Mouse (Mus musculus) lung, adult 2 months (tissue): Measurements from ENCODE around the gene Mnd1. TPM values are rescaled to one million over a fixed set of nuclear protein-coding genes. Genes with fewer than 3 reads are reported as not detected.

Experiments used
- DNase-seq: peaks from one replicate; pipeline ENCODE4 v3.0.0; 2022
- H3K4me1 ChIP-seq: fragments of 200-500 bp; 2 replicates; pipeline ENCODE4 v1.6.1; 2011; ENCODE audit warnings: low read length; ENCODE audit not compliant: control insufficient read depth, insufficient read depth
- H3K4me3 ChIP-seq: fragments of 200-500 bp; replicated peaks from 2 replicates; pipeline ENCODE3; 2011; ENCODE audit warnings: low read depth, mild to moderate bottlenecking, control low read depth, low read length; ENCODE audit errors: extremely low read depth
- CTCF ChIP-seq: fragments of 200-500 bp; IDR thresholded peaks from 2 replicates; pipeline ENCODE4 v1.5.1; 2011; ENCODE audit warnings: mild to moderate bottlenecking, low read length, control low read depth; ENCODE audit not compliant: insufficient read depth
- POLR2A ChIP-seq: fragments of 200-500 bp; IDR thresholded peaks from 2 replicates; pipeline ENCODE4 v1.6.1; 2011; ENCODE audit warnings: low read depth, mild to moderate bottlenecking, control low read depth, low read length, borderline replicate concordance; ENCODE audit errors: extremely low read depth
- WGBS: fragments of 180-500 bp; shearing (Covaris S2); methylation state at CpG from one replicate; pipeline ENCODE4 v1.1.7; 2018; 5-methylcytosine and 5-hydroxymethylcytosine counted together
- polyA plus RNA-seq: library from polyadenylated mRNA; depleted of rRNA; stranded (reverse); fragments of >200 nt; gene quantifications from 2 replicates; pipeline ENCODE4 v1.2.3, GENCODE M21; 2012

The Mnd1 gene
- polyA plus RNA-seq, 1 experiment = 0.14 TPM

DNA sequence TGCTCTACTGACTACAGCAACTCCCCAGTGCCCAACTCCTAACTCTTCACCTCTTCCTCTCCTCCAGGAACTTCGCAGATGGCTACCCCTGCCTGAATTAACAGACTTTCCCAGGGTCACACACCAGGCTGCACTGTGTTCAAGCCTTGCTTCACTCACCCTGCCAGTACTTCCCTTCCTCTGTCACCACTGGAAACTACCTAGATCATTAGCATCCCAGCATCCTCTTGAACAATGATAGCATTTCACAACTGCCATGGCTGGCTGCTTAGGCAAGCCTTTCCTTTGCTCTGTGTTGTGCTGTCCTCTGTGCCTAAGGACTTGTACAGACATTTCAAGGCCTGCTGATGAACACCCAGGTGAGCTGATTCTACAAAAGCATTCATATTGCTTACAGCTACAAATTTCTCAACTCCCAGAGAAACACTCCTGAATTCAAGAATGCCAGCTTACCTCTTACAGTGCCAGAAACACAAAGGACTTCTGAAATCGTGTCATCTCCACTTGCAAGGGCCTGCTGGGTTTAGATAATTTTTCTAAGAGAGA is 92.1 kb downstream of the Mnd1 start:
- Histone ChIP-seq H3K4me1 (no peaks in the 10 kb centered on the region), H3K4me3 (no peak overlapping the region)
- no peak for TF ChIP-seq POLR2A
- no peak for TF ChIP-seq CTCF
- no peak for DNase-seq
- 95% methylated on average over 2 of the region's 2 CpGs for whole genome bisulfite sequencing

DNA sequence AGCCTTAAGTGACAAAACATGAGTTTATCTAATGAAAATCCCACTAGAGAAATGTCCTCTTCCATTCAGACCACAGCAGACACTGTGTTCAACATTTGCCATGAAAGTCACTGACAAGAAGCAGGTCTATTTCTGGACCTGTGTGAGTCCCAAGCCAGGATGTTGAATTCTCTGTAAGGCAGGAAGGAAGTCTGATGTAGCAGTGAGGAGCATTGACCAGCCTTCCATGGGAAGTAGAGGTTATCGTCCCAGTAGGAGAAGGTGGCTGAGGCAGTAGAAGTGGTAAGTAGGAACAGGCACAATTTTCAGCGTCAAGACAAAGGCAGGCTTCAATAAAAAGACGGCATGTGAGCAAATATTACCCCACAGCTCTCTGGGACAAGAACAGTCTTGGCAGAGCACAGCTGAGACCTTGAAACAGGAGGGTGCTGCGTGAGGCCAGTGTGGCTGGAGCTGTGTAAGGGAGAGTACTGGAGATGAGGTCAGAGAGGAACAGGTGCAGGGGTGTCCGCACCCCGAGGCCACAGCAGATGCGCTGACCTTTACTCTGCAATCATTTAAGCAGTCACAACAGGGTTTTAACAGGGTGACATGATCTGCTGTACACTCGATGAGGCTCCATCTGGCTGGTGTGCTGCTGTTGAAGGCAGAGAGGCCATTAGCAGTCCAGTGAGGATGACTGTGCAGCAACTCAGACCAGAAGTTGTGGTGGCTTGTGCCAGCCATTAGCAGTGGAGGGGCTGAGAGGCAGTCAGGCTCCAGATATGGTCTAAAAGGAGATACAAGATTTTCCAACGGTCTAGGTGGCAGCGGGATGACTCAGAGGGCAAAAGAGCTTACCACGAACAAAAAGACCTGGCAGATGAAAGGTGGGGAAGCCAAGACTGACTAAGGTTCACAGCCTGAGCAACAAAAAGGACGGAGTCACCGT is 93.8 kb downstream of the Mnd1 start:
- no peak overlapping the region for H3K4me3 ChIP-seq
- WGBS = 55% methylated on average over 13 of the region's 13 CpGs
- H3K4me1 ChIP-seq = no peaks in the 10 kb centered on the region
- no peak for DNase-seq
- no peak for TF ChIP-seq POLR2A
- TF ChIP-seq CTCF = no peak

DNA sequence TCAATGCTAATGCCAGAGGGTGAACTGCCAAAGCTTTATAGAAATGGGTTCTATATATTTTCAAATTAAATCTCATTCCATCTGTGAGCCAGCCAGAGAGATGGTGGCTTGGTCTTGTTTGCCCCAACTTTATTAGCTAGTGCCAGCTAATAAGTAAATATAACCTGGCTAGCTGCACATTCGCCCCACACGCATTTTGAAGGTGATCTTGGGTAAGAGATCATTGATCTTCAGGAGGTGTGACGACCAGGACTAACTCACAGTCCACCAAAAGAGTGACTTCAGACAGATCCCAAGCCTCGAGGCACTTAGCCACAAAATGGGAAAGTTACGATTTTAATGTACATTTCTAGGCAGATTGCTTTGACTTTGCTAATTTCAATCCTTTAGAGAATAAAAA is 94.6 kb downstream of the Mnd1 start:
- TF ChIP-seq CTCF (no peak), POLR2A (no peak)
- WGBS = 86% methylated on average over 5 of the region's 5 CpGs
- DNase-seq = no peak
- Histone ChIP-seq H3K4me3 (no peak overlapping the region), H3K4me1 (no peaks in the 10 kb centered on the region)

DNA sequence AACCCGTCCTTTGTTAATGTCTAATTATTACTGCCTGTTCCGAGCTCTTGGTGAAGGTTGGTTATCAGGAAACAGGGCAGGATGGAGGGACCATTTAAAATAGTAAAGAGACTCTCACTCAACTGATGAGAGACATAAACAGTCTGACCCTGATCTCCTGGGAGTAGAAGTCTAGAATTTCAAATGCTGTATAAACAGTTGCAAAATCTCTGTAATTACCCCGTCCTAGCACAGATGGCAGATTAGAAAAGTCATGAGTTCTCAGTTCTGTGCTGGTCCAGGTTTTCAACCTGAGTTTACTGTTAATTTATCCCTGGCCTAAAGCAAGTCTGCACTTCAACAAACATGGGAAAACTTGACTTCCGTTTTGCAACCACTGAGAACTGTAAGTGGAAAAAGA is 95.5 kb downstream of the Mnd1 start:
- Histone ChIP-seq H3K4me3 (no peak overlapping the region), H3K4me1 (no peaks in the 10 kb centered on the region)
- TF ChIP-seq POLR2A = no peak
- TF ChIP-seq CTCF = no peak
- WGBS = 34% methylated on average over 4 of the region's 4 CpGs
- DNase-seq = no peak

DNA sequence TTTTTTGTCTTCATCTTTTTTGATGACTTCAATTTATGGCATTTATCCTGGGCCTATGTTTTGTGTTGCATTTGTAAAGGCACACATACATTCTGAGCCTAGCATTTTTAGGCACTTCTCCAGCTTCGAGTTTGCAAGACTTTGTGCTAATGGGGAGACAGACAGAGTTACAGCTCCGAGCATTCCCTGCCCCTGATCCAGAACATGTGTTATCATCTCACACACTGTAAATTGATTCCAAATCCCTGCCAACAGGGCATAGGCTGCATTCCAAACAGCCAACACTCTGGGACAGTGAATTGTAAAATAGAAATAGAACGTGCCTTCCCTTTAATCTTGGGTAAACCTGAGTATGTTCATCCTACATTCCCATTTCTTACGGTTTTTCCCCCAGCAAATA is 95.9 kb downstream of the Mnd1 start:
- WGBS = 51% methylated on average over 4 of the region's 4 CpGs

DNA sequence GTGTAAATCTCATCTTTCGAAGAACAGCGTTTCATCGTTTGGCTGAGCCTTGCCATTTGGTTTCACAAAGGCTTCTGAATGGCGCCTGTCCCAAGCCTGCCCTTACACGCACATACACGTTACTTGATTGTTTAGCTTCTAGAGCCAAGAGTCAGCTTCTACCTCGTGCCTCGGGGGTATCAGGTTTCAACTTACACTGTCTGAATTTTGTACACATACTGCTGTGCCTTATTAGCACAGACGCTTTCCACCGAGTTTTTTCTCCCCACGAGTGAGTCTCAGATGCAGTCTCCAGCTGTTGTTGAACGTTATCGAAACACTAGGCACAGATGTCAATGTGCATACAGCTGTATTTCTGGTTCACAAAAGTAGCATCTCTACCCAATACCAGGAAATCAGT is 96.3 kb downstream of the Mnd1 start:
- WGBS = 42% methylated on average over 13 of the region's 13 CpGs
- TF ChIP-seq POLR2A (no peak), CTCF (no peak)
- Histone ChIP-seq H3K4me3 (no peak overlapping the region), H3K4me1 (no peaks in the 10 kb centered on the region)
- no peak for DNase-seq

More for the DNA sequence above, 95.9 kb downstream of the Mnd1 start:
- TF ChIP-seq CTCF = no peak
- no peak for TF ChIP-seq POLR2A
- Histone ChIP-seq H3K4me3 (no peak overlapping the region), H3K4me1 (no peaks in the 10 kb centered on the region)
- no peak for DNase-seq

DNA sequence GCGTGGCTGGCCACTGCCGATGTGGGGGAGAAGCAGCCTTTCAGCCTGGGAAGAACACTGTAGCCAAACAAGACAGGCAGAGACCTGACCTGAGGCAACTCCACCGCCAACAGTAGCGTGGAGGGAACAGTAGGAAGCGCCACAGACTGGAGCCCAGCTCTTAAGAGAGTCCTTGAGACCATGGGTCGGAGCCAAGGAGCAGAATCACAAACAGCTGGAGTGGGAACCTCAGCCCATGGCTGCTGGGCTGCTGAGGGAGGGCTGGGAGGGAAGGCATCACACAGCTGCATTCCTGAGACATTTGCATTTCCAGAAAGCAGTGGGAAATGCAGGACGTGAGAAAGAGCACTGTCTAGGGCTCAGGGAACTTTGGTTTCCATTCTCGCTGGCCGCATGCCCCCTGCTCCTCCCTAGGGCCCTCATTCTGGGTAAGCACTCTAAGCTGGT is 106.8 kb downstream of the Mnd1 start:
- peak; percentile 33 for DNase-seq
- no peak overlapping the region for H3K4me3 ChIP-seq
- H3K4me1 ChIP-seq = peaks cover 4% of the 10 kb centered on the region
- TF ChIP-seq POLR2A (no peak), CTCF (peak; percentile 27; the same call in 1 of the 2 replicates)
- 31% methylated on average over 9 of the region's 9 CpGs for WGBS

DNA sequence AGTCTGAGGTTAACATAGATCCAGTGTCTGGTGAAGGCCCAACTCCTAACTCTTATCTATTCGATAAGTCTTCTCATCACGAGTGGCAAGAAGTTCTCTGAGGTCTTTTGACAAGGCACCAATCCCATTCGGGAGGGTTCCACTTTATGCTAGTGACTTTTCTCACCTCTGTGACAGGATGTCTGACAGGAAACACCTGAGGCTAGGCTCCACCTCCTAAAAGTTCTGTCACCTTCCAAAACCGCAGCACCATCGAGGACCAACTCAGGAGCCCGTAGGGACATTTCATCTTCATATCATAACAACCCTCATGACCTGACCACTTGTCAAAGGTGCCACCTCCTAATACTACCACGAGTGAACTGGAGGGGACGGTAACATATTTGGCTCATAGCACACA is 109.4 kb downstream of the Mnd1 start:
- no peak overlapping the region for H3K4me3 ChIP-seq
- TF ChIP-seq POLR2A (no peak), CTCF (no peak)
- DNase-seq = no peak
- H3K4me1 ChIP-seq = peaks cover 4% of the 10 kb centered on the region
- 76% methylated on average over 8 of the region's 8 CpGs for WGBS

DNA sequence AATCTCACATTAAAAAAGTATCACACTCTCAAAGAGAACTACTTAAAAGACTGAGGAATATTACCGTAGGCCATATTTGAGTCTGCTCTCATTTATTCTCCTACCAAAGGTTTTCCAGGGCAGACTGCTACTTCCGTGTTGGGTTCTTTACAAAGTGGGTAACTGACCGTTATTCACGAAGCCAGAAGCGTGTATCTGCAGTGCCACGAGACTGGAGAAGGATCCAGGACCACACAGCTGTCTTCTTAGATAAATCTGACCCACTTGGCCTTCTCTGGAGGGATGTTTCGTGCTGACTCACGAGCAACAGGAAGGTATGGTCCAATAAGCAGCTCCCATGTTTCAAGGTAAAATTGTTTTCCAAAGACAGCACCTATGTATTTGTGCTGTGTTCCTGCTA is 113.8 kb downstream of the Mnd1 start:
- Histone ChIP-seq H3K4me1 (0 out of 2 replicates have a peak, but pooled peaks cover 2% of the 10 kb centered on the region), H3K4me3 (no peak overlapping the region)
- TF ChIP-seq CTCF (no peak), POLR2A (no peak)
- DNase-seq = no peak
- WGBS = 92% methylated on average over 8 of the region's 8 CpGs

DNA sequence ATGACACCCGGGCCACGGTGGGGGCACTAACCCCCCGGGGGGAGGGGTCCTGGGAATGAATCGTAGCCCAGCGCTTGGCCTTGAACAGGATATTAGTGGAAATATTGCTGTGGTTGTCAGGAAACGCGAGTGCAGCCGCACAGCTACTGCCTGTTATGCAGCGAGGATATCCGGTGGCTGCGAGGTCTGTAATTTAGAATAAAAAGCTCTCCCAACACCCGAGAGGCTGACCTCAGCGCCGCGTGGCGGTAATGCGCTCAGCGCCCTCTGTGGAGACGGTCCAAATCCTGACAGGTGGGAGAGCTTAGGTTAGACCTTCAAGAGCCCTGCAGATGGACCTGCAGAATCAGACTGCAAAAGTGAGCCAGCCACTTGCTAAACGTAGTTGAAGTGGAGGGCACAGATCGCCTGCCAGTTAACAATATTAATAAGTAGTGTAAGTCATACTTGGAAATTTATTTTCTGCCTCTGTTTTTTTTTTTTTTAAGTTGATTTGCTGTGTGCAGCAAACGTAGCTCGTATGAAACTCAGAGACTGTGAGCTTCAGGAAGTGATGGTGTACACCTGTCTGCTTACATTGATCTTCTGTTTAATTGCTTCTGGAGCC is 115.0 kb downstream of the Mnd1 start:
- no peak for DNase-seq
- TF ChIP-seq POLR2A (no peak), CTCF (no peak)
- Histone ChIP-seq H3K4me1 (0 out of 2 replicates have a peak, but pooled peaks cover 2% of the 10 kb centered on the region), H3K4me3 (peak overlapping the region; percentile 57)
- WGBS = 2% methylated on average over 23 of the region's 23 CpGs
